Mouse (Mus musculus) CD4-positive, CD25-positive, alpha-beta regulatory T cell, adult 9 weeks (primary cell): Measurements from ENCODE around the gene Gsg1. TPM values are rescaled to one million over a fixed set of nuclear protein-coding genes. Genes with fewer than 3 reads are reported as not detected.

ENCODE experiments used
- polyA plus RNA-seq: library from polyadenylated mRNA; unstranded; fragments of 100-300 nt; shearing (Covaris generic); gene quantifications from one replicate; pipeline ENCODE4 v1.2.1, GENCODE M21; 2017

Gsg1 gene
- polyA plus RNA-seq: not detected

DNA sequence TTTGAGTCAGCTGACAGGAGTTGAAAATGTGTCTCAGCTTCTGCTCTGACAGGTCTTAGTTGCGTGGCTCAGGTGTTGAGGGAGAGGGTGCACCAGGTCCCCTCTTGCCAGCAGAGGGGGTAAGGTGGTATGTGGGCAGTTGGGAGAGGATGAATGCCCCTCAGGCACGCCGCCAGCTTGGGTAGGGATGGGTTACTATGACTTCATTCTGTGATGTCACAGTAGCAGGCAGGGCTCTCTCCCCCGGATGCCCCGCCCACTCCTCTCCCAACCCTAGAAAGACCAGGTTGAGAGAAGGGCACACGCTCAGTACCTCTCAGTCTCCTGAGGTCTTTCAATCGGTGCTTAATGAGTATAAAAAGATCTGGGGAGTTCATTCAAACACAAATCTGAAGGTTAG is at the start of gene Gsg1:
Gene Gsg1 (minus strand): TSS at position 199 of the 400 bp plus-strand sequence.

DNA sequence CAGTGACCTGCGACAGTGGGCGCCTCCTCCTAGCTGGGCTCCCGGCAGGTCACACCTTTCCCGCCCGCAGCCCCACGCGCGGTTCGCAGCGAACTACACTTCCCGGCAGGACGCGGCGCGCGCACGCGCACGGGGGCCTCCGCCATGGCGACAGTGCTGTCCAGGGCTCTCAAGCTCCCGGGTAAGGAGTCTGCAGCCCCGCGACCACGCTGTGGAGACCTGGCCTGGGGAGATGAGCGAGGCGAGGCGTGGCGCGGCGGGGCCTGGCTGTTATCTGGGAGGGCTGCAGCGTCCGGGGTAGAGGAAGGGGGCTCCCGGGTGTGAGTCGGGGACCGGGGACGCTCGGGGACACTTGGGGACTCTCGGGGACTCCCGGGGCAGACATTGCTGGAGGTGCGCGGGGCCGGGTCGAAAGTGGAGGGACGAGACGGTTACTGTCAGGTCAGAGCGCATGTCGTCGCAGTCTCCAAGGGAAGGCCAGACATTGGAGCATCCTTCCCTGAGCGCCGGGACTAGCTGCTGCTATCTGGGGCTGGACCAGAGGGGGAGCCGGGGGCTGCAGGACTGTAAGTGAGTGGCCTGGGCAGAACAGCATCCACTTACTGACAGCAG is 56.1 kb downstream of the Gsg1 start, which contains the start of the genes Fam234b and Hebp1:
Gene Fam234b (plus strand): TSS at position 57 of the 612 bp plus-strand sequence.
Gene Hebp1 (minus strand): TSS at position 102 of the 612 bp plus-strand sequence.

Other genes with a start within 250 kb of the Gsg1 start
- 171 TPM for gene Ddx47, start 242.7 kb downstream of the Gsg1 start, polyA plus RNA-seq
- 0.47 TPM for gene Gprc5a, start 188.7 kb downstream of the Gsg1 start, polyA plus RNA-seq
- not detected for gene Gprc5d, start 136.1 kb downstream of the Gsg1 start, polyA plus RNA-seq
- gene Fam234b, start 56.4 kb downstream of the Gsg1 start, polyA plus RNA-seq: 29.4 TPM
- gene Hebp1, start 56.3 kb downstream of the Gsg1 start, polyA plus RNA-seq: 0.53 TPM
- gene Pbp2, start 56.1 kb upstream of the Gsg1 start, polyA plus RNA-seq: not detected
- gene Emp1, start 108.2 kb upstream of the Gsg1 start, polyA plus RNA-seq: 1.8 TPM